Mouse (Mus musculus) spleen, adult 2 months (tissue): ENCODE results near the gene Rasa3.

Experiments used
- CTCF ChIP-seq: fragments of 200-500 bp; IDR thresholded peaks from 2 replicates; pipeline ENCODE4 v1.5.1; 2011; ENCODE audit warnings: mild to moderate bottlenecking, inconsistent platforms; ENCODE audit not compliant: insufficient read depth, insufficient read length, insufficient replicate concordance; ENCODE audit errors: extremely low read depth
- POLR2A ChIP-seq: fragments of 200-500 bp; IDR thresholded peaks from 2 replicates; pipeline ENCODE4 v1.6.1; 2011; ENCODE audit warnings: low read depth, low read length, inconsistent platforms

- TF ChIP-seq CTCF, result no peak
- no peak for TF ChIP-seq POLR2A
Observed at GRCm38 (mm10) chr8:13600716-13601115, 76.7 kb downstream of the Rasa3 start.
